Mouse (Mus musculus): ENCODE data around the gene A630089N07Rik. TPM values are rescaled to one million over a fixed set of nuclear protein-coding genes. Genes with fewer than 3 reads are reported as not detected.

The A630089N07Rik gene
- total RNA-seq, 2 experiments from 2014 or later = 2.9 to 3.8 TPM

- intact Hi-C loops (cut with DNase I) = loop anchor here (5.0 kb wide), 1 partner anchor 33 kb away; the partner anchor contains the start of gene B230307C23Rik
- no peak for DNase-seq
These were observed 118.2 kb downstream of the A630089N07Rik start for GRCm38 (mm10) chr16:97963956-97964540.

GRCm38 (mm10) chr16:97962151-97962948 is 119.9 kb downstream of the A630089N07Rik start, which contains the start of the genes C2cd2 and Zbtb21:
Gene C2cd2, minus strand, starts transcription at chr16:97962598.
Gene Zbtb21, minus strand, starts transcription at chr16:97962622.
- DNase-seq = peak; percentile 97 to 98
- intact Hi-C loops (cut with DNase I) = loop anchor here (5.0 kb wide), 1 partner anchor 35 kb away; the partner anchor contains the start of gene B230307C23Rik

DNA sequence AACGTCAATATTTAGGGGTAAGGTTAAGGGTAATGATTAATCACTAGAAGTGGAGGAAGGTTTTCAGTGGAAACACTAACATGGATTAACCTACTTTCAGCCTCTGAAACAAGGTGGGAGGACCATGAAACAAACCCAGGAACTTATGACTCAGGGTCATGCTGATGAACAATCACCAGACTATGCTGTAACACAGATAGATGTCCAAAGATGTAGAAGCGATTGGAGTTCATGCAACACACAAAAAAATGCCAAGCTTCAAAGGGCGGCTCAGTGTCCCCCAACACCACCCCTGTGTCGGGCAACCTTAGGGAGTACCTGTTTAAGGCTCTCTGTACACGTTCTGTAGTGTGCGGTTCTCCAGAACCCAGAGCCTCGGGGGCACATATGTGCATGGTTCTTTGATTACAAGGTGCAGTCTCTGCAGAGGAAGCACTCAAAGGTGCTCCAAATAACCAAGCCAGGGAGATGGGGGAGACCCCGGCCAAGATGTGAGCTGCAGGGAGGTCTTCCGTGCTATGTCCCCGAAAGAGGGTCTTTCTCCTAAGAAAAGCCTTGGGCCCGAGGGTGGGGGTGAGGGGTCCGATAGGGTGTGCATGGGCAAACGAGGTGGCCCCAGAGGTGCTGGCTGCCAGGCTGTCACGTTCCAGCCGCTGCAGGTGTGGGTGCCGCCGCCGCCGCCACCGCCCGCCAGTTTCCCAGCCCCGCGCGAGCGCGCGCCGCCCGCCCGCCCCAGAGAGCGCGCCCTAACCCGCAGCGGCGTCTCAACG is 120.7 kb downstream of the A630089N07Rik start:
- intact Hi-C loops (cut with DNase I) = loop anchor here (2.0 to 5.0 kb wide), 3 partner anchors 36 to 109 kb away; partner anchors contain the start of gene B230307C23Rik

GRCm38 (mm10) chr16:97960348-97960747 is 121.9 kb downstream of the A630089N07Rik start:
- DNase-seq = no peak
- intact Hi-C loops (cut with DNase I) = loop anchor here (2.0 to 5.0 kb wide), 3 partner anchors 37 to 108 kb away; partner anchors contain the start of gene B230307C23Rik

More for the DNA sequence above, 120.7 kb downstream of the A630089N07Rik start:
- no peak for DNase-seq

GRCm38 (mm10) chr16:97958401-97958973 is 123.8 kb downstream of the A630089N07Rik start:
- intact Hi-C loops (cut with DNase I) = no loop called here
- no peak for DNase-seq

DNA sequence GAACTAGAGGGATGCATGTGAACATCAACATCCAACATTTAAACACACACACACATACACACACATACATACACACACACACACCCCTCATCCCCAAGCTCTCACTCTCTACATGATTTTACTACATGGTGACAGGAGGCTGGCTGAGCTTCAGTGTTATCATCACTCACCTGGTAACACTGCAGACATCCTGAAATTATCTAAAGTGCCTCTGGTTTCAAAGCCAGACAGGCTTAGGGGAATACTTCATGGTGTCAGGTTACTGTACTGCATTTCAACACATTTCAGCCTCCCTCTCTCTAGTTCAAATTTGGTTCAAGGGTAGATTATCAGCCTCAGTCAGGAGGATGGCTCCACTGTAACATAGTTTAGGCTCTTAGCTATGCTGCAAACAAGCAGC is 124.6 kb downstream of the A630089N07Rik start:
- peak; percentile 77 to 82 for DNase-seq
- intact Hi-C loops (cut with DNase I) = no loop called here

DNA sequence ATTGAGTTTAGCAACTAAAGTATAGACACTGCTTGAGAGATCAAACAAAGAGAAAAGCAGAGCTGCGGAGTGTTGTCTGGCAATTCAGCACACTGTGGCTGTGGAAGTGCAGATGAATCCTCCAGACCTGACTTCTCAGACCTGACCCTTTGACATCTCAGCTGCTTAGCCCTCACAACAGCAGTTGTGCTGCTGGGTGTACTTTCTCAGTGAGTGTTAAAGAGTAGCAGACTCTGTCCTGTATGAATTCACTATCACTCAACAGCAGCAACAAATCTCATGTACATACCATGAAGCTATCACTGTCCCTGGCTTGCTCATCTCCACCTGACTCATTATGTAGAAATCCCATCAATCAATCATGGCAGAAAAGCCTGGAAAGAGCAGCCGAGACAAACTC is 126.2 kb downstream of the A630089N07Rik start:
- intact Hi-C loops (cut with DNase I) = no loop called here
- no peak for DNase-seq

DNA sequence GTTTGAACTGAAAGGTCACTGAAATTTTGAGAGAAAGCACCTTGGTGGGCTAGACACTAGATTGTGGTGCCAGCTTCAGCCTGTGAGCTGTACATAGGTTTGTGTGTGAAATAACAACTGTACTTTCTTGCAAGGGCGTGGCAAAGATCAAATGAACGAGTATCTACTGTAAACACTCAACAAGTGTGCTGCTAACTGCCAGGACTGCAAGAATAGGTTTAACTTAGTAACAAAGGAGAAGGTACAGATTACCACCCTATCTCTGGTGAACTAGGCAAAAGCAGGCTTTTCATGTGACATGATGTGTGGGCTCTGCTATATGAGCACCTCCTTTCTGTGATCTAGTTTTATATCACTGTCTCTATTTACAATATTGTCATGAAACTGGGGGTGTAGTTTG is 128.9 kb downstream of the A630089N07Rik start:
- DNase-seq = no peak
- intact Hi-C loops (cut with DNase I) = no loop called here

GRCm38 (mm10) chr16:97952801-97953200 is 129.4 kb downstream of the A630089N07Rik start:
- DNase-seq = peak in 1 of 2 experiments; percentile 18
- intact Hi-C loops (cut with DNase I) = no loop called here

DNA sequence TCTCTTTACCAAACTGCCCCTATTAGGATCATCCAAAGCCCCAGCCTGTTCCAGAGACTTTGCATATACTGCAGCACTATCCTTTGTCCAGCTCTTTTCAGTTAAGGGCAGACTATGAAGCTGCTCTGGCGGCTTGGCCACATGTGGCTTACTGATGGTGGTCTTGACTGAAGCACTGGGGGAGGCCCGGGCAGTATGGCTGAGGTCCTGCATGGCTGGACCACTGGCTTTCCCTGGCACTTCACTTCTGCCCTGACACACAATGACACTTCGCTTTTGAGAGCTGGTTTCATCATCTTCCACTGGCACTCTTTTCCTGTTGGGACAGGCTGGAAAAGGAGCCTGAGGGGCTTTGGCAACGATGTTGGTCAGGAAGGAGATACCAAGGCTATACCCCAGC is 129.9 kb downstream of the A630089N07Rik start:
- DNase-seq = no peak
- intact Hi-C loops (cut with DNase I) = no loop called here

Other genes starting within 250 kb of the A630089N07Rik start
- 1 to 10 TPM; 6.7 to 6.8 TPM for gene Prdm15, start 230.6 kb downstream of the A630089N07Rik start, total RNA-seq (2021)
- gene C2cd2, start 119.9 kb downstream of the A630089N07Rik start, total RNA-seq (2021) = 10 to 100 TPM; 23.4 to 26.6 TPM
- 10 to 100 TPM; 12.2 to 12.4 TPM for gene Zbtb21, start 119.8 kb downstream of the A630089N07Rik start, total RNA-seq (2021)
- gene B230307C23Rik, start 85.1 kb downstream of the A630089N07Rik start, total RNA-seq (2021) = 1 to 10 TPM; 7.9 to 9.0 TPM

Data from heart, postnatal 10 days (tissue).